Mouse (Mus musculus) ES-E14 (cell line): ENCODE measurements around the gene Msi2.

Source experiments
- HCFC1 ChIP-seq: IDR thresholded peaks from 2 replicates; pipeline ENCODE4 v1.6.1; 2012; ENCODE audit warnings: low read length, inconsistent platforms, borderline replicate concordance; ENCODE audit not compliant: insufficient read depth
- ZC3H11A ChIP-seq: IDR thresholded peaks from 2 replicates; pipeline ENCODE4 v1.6.1; 2012; ENCODE audit warnings: low read depth, mild to moderate bottlenecking, inconsistent platforms, low read length, borderline replicate concordance

GRCm38 (mm10) chr11:88508133-88508532, 210.2 kb downstream of the Msi2 start:
- TF ChIP-seq HCFC1 (no peak), ZC3H11A (no peak)
